Mouse (Mus musculus) layer of hippocampus, postnatal 25 days (tissue): ENCODE measurements at regions not wholly inside any gene's neighbourhood (a gene's known extent, or its start where the extent isn't known, plus 50 kb on each side); places are given as distances from the start of the nearest gene placed in this dataset.

Experiments used
- DNase-seq, 2 experiments: peaks; one replicate each; pipeline ENCODE4 v3.0.0; 2022; ENCODE audit warnings: mixed read lengths in 2 of 2, low spot score in 1 of 2; ENCODE audit errors: extremely low spot score in 1 of 2

DNA sequence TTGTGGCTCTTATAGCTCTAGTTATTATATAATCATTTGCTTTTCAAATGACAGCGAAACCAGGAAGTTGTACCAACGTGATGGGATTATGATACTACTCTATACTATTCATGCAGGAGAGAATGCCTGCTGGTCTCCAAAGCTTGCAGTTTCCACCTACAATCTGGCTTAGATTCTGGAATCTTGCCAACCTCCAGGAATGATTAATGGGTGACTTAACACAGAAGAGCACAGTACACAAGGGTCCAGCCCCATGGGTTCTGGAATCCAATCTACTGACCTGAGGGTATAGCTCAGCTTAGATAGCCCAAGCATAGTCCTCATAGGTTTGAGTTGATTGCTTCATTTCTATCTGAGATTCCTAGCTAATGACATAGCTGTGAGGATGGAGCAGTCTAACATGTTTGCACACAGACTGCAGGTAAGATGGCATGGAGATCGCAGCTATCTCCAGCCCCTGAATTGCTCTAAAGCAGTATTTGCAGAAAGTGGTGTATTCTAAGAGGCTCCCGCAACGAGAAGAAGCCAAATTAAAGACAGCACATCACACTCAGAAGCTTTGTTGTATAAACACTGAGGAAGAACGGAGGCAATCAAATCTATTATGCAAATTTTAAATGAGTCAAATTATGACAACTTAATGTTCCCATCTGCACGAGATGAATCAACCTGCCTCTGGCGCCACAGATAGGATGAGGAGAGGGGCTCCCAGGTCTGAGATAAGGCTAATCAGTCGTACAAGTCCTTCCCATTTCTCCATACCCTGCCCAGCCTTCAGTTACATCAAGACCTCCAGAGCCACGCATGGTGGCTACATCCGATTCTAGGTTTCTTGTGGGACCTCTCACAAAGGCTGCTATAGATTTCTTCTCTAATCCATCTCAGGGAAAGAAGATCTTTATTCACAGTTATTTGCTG, 160.7 kb upstream of the Tgfbr2 start:
- no peak for DNase-seq

DNA sequence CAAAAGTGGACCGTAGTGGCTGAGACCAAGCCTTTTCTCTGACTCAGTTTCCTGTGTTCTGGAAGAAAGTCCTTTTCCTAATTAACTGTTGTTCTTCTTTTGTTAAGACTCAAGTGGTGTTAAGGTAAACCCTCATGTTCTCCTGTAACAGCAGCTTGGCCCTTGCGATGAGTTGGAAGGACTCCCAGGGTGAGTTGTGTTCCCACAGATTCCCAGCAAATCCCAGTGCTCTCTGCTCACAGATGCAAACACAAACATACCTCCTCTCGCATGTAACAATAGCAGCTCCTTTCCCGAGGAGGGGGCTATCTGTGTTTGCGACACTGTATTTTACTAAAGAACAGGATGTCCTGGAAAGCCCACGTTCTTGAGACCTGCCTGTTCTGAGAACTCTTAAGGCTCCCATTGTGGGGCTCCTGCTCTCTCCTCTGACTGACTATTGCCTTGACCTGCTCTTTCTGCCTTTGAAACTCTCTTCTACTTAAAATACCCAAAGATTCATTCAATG, 158.8 kb upstream of the Tgfbr2 start:
- no peak for DNase-seq

DNA sequence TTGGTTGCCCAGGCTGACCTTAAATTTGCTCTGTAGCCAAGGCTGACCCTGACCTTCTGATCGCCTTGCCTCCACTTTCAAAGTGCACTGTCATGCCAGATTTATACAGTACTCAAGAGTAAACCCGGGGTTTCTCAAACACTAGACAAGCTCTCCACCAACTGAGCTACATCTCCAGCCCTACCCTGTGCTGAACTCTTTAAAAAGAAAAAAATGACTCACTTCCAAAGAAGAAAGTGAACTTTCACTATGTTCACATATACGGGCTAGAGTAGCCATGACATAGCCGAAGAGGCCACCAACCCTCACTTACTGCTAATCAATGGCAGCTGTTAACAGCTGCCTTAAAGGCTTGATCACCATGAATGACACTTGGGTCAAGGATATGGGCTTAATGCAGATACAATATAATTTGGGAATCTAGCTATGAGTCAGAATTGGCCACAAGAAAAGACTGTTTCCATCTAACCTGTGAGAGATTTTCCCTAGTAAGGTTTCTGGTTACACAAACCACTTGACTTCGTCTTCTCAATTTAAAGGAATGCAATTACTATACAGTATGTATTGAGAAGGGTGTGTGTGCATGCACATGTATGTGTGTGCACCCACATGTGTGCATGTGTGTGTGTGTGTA, 157.4 kb upstream of the Tgfbr2 start:
- no peak for DNase-seq

DNA sequence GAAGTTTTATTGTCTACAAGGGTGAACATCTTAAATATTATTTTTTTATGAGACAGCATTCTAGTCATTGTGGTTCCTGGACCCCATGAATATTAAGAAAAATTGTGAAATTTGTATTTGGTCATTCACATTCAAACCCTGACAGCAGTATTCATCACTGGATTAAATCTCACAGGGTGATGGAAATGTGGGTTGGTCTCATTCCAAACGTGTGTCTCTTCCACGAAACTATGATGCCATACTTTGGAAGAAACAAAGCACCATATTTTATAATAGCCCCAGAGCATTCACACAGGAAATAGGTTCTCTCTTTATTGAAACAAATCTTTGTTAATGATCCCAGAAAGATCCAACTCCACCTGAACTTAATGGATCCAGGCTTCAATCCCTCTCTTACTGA, 156.2 kb upstream of the Tgfbr2 start:
- DNase-seq: no peak

DNA sequence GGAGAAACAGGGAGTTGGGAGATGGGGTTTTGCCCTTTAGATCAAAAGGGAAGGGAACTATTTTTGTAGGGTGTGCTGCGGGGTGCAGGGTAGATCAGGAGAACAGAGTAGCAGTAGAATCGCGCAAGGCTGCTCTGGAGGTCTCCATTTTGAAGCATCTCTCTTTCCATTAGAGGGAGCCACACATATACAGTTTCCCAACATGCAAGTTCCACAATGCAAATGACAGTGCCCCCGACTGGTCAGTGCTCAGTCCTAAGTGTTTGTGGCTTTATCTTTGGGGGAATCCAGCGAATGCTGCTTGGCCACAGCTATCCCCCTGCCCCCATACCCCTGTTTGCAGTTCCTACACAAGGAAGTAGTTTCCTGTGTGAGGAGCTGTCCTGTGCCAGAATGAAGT, 155.6 kb upstream of the Tgfbr2 start:
- no peak for DNase-seq

DNA sequence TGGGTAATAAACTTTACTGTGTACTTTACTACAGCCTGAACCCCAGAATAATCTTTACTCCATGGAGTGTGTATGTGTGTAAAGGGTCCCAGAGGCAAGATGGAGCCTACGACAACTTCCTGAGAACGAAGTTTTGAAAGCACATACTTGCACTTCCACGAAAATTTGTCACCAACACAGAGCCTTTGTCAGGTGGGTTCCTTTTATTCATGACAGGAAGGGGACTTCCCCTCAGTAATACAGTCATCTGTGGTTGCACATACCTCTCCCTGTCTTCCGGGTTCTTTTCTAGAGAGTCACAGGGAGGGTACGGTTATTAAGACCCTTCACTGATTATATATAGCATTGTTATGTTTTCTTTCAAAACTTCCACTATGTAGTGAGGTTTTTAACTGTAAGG, 154.0 kb upstream of the Tgfbr2 start:
- DNase-seq: no peak

DNA sequence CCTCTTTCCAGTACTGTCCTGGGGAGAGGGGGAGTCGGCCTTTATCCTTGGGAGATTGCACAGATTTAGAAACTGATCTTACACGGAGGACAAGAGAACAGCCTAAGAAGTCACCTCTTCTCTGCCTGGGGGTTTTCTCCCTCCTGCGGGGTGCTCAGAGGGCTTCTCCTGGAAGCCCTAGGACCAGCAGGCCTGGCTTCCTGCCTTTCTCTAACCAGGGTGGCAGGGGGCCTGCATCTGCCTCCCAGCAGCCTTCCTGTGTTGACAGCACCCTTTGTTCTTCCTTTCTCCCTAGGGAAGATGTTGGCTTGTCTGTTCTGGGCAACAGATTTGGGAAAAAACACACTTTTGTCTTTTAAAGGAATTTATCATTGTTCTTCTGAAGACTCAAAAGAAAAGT, 153.0 kb upstream of the Tgfbr2 start:
- no peak for DNase-seq

DNA sequence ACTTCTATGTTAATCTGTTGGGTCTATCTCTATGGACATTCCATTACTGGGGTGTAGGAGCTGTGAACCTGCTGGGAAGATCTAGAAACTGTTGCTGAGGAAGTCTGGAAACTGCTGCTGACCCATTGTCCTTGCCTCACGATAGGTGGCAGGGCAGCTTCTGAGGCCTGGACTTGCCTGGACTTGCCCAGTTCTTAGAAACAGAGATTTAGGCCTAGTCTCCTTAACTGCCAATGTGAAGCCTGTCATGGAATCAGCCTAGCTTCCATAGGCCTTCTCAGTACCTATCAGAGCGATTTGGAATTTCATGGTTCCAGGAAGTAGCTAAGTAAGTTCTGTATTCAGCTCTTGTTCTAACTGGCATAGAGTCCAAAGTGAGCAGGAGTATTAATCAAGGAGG, 151.9 kb upstream of the Tgfbr2 start:
- no peak for DNase-seq

DNA sequence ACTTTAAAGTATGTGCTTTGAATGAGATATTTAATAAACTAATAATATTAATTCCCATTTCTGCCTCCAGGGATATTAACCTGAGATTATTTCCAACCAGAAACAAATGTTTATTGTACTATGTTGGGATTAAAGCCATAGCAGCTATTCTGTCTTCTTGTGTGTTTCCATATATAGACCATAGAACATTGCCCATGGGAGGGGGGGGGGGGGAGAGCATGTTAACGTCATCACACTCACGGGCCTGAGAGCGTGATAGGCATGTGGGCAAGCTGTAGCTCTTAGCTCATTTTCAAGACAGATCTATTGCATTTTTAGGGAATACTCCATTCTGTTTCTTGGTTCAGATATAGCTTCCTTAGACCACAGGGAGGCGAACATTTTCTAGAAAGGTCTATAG, 149.8 kb upstream of the Tgfbr2 start:
- DNase-seq: no peak

DNA sequence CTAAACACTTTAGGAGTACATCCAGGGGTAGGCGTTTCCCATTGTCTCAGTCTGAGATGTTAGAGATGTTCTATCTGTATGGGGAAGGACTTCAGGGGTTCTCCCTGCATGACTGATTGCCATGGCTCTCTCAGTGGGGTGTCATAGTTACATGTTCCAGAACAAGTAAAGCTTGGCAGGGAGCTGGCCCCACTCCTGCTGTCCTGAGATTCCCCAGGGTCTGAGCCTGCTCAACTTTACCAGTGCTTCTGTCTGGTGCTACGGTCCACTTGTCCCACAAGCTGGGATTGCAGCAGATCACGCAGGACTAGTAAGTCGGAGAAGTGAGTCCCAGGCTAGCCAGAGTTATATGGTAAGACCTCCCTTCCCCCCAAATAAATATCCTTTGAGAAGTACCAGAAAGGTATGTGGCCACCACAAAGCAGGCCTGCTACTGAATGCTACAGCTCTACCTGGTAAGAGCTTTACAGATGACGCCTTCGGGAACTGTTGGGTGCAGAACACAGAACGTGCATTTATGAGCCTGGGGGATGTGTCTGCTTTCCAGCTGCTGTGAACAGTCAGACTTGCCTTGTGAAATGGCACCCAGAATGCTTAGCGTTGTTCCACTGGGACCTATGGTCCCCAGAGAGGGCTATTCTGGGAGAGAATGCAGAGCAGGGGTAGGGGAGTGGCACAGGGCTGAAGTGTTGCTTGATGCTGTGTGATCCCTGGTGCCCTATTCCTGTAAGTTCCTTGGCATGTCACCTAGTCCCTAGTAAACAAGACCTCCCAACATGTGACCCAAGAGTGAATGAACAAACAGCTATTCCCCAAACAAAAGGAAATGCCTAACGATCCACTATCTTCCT, 148.9 kb upstream of the Tgfbr2 start:
- no peak for DNase-seq

DNA sequence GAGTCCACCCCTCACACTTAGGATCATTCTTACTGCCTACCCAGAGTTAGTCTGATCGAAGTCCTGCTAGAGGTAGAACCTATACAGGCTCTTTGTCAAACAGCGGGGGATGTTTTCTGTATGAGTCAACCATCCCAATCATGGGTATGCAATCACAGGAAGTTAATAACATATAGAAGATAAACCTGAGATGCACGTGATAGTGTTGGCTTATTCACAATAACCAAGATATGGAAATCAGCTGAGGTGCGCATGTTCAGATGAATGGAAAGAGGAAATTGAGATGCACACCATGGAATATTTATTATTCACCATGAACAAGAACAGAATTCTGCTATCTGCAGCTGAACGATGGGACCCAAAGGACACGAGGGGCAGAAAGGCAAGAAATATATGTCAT, 146.7 kb upstream of the Tgfbr2 start:
- no peak for DNase-seq

DNA sequence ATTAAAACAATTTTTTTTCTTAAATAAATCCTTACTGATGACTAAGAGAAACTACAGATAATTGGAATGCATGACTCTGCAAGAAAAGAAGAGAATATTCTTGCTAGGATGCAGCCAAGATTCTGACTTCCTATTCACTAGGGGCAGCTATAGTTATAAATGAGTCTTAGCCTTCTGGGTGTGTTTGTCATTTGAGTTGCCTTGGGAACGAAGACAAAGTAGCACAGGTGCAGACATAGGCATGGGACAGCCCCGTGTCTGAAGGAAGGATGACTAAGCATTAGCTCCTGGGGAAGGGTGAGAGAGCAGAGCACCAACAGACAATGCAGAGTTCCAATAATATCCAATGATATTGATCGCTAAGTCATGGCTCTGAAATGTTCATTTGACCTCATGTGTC, 144.3 kb upstream of the Tgfbr2 start:
- DNase-seq: no peak

DNA sequence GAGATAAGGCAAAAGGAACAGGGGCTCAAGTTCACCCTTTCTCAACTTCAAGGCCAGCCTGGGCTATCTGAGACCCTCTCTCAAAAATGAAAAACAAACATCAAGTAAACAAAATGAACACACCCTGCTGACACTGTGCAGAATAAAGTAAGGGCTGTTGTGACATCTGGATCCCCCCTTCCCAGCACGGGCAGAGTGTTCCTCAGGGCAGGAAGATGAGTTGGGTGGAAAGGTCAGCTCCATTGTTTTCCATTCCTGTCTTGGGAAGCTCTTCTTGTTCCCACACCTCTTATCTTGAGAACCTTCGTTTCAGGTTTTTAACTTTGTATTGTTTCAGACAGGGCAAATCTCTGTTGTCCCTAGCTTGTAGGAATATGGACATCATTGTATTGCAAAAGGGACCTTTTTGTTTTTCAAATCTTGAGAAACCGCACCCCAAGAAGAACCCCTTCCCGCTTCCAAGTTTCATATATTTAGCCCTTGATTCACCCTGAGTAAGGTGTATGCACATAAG, 141.5 kb upstream of the Tgfbr2 start:
- DNase-seq: no peak

DNA sequence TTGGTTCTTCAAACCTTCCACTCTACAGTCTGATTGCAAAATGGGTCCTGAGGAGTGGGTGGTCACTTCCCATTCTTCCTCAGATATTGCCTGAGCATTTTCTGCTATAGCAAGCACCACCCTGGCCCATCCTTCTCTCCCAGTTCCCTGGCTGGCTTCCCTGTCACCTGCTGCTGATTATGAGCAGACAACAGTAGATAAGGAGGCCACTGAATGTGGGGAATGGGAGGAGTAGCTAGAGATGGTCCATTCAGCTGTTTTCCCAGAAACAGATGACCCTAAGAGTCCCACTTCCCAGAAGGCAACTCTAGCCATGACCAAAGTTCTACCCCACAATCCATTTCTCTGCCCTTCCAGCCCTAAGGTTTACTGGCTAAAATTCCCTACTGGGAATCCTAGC, 139.6 kb upstream of the Tgfbr2 start:
- DNase-seq: no peak

DNA sequence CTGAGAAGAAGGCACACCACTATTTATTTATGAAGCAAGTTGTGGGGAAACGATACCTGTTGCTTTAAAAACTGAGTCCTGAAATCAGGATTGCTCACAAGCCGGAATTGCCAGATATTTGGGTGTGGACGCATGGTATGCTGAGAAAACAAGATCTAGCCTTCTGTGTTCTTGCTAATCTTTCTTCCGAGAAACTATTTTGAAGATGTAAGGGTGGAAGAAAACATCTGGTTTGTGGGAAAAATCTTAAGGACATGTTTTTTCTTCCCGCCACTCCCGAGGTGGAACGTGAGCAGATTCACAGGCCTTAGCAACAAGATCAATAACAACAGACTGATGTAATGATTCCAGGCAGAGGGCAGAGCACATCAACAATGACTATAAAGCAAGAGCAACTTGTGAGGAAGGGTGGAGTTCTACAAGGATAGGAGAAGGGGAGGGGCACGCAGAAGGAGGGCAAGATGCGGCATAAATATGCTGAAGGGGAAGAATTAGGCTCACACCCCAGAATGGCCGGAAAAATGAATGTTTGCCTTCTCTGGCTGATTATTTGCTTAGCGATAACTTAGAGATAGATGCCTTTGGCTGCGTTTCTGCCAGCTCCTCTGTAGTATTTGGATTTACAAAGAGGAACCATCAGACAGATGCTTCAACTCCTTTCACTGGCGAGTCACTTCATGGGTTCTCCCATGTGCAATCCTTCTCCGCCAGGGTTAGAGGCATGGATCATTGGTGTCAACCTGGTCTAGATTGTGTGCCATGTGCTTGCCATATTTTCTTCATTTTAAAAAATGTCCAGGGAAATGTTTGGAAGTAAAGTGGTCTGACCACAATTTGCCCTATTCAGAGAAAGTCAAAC, 139.0 kb upstream of the Tgfbr2 start:
- DNase-seq: no peak

DNA sequence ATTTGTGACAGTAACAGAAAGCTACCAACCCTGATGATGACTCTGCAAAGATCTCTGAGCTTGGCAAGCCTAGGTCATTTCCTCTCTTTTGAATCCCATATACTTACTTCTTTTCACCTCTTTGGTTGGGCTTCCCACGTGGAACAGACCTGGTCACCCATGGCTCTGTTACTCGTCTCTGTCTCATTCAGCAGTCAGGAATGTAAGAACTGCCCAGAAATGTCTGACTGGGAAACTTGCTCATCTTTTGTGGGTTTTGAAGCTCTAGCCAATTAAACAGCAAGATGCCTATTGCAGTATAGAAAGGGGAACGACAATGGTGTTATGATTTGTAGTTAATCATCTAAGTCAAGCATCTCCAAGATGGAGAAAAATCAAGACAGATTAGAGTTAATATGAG, 136.2 kb upstream of the Tgfbr2 start:
- no peak for DNase-seq

DNA sequence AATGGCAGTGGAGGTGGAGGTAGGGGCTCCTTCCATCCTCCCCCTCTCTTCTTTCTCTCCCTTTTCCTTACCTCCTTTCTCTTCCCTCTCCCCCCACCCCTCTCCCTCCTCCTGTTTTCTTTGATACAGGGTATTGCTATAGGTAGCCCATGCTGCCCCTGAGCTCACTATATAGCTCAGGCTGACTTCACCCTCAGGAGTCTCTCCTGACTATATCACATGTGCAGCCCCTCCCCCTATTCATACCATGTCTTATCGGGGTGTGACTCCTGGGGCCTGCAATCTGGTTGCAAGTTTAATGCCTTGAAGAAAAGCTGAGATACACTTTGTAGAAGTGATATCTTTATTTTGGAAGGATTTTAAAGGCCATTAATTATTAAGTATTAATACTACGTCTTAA, 126.4 kb upstream of the Tgfbr2 start:
- no peak for DNase-seq

DNA sequence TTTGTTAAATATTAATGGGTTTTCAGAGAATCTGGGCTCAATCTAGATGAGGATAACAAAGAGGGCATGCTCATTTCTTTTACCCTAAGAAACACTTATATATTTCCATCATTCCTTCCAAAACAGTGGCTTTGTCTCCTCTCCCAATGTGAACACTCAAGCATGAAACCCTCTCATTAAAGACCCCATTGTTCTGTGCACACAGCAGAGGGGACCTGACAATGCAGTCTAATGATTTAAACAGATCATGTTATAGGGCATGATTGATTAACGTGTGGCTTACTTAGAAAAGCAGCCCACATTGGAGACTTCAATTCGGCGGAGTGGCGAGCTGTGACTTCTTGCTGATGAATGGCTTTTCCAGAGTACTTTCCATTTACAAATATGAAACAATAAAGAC, 123.6 kb upstream of the Tgfbr2 start:
- no peak for DNase-seq

DNA sequence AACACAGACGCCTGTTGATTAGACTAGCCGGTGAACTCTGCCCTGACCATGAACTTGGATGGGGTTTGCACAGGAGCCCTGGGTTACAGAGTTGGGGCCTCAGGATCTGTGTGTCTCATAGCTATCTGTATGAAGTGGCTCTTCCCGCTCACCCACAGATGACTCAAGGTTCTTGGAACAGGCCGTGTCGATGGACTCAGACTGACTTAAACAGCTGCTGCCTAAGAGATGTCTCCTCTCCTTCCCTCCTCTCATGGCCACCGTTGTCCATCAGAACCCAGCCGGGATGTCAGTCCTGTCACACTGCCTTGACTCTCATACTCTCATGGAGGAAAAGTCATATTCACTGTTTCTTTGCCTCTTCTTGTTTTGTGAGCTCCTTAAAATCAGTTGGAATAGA, 121.2 kb upstream of the Tgfbr2 start:
- no peak for DNase-seq

DNA sequence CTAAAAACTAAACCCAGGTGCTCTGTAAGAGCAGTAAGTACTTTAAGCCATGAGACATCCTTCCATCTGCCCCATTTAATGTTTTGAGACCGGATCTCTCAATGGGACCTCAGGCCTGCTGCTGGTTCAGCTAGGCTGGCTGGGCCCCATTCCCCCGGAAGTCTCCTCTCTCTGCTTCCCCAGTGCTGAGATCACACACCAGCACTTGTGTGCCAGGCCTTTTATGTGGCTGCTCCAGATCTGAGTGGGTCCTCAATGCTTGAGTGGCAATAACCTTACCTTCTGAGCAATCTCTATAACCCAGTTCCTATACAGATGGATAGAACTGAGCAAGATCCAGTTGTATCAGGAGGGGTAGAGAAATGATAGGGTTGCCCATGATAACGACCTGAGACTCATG, 118.9 kb upstream of the Tgfbr2 start:
- DNase-seq: no peak
